Mouse (Mus musculus) lung, adult 2 months (tissue): ENCODE measurements around the gene Leng9.

Experiments
- CTCF ChIP-seq: fragments of 200-500 bp; IDR thresholded peaks from 2 replicates; pipeline ENCODE4 v1.5.1; 2011; ENCODE audit warnings: mild to moderate bottlenecking, low read length, control low read depth; ENCODE audit not compliant: insufficient read depth
- POLR2A ChIP-seq: fragments of 200-500 bp; IDR thresholded peaks from 2 replicates; pipeline ENCODE4 v1.6.1; 2011; ENCODE audit warnings: low read depth, mild to moderate bottlenecking, control low read depth, low read length, borderline replicate concordance; ENCODE audit errors: extremely low read depth

GRCm38 (mm10) chr7:4151241-4151640, 1.1 kb upstream of the Leng9 start:
- TF ChIP-seq CTCF, result no peak
- TF ChIP-seq POLR2A, result no peak
